Mouse (Mus musculus) bone marrow, adult 2 months (tissue): ENCODE measurements at regions not wholly inside any gene's neighbourhood (a gene's known extent, or its start where the extent isn't known, plus 50 kb on each side); places are given as distances from the start of the nearest gene placed in this dataset.

Experiments
- CTCF ChIP-seq: fragments of 200-500 bp; IDR thresholded peaks from 2 replicates; pipeline ENCODE4 v1.5.1; 2011; ENCODE audit warnings: low read length, control low read depth; ENCODE audit not compliant: control insufficient read depth, insufficient read depth
- POLR2A ChIP-seq: fragments of 200-500 bp; IDR thresholded peaks from 2 replicates; pipeline ENCODE4 v1.6.1; 2011; ENCODE audit warnings: low read depth, mild to moderate bottlenecking, control low read depth, low read length, borderline replicate concordance; ENCODE audit not compliant: control insufficient read depth

DNA sequence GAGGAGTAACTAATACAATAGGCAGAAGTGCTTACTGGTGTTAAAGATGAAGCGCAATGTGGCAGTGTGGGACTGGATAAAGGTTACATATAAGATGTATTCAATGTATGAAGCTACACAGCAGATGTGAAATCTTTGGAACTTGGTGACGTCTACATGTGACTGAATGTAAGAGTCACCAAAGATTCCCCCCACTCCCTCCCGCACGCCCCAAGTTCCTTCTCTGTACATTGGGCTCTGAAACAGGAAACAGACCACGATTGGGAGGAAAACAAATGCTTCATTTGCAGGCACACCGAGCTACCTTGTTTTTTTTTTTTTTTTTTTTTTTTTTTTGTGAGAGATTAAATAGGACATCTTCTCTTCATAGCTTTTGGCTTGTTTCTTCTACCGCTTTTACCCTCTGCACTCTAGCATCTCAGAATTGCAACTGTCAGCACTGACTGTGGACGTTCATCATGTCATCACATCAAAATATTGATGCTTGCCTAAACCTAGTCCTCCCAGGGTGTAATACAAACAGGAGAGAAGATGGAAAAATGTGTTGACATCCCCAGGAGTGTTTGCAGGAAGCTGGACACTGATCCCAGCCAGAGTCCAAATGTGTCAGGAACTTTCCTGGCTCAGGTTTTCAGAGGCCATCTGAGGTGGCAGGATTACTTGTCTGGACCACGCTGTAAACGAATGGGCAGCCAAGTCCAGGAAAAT is 208.0 kb upstream of the Ccdc122 start:
- TF ChIP-seq POLR2A (no peak), CTCF (no peak)
